Mouse (Mus musculus) midbrain, embryonic 16.5 days (tissue): ENCODE results near the gene Dynlrb2. TPM values are rescaled to one million over a fixed set of nuclear protein-coding genes. Genes with fewer than 3 reads are reported as not detected.
A peak's percentile ranks its signal among the peaks of the same experiment; 100 is the strongest.

Source experiments
- ATAC-seq: fragments of 200-750 bp; cut with Nextera tagmentation; 2 replicates; pipeline ENCODE4 v1.8.0; 2017; ENCODE audit warnings: moderate TSS enrichment
- H3K27ac ChIP-seq: fragments of 300-500 bp; sonication (generic); 2 replicates; pipeline ENCODE4 v1.5.1; 2014; ENCODE audit warnings: mild to moderate bottlenecking, low read length, mixed read lengths
- H3K27me3 ChIP-seq: fragments of 300-500 bp; sonication (generic); 2 replicates; pipeline ENCODE4 v1.6.1; 2014; ENCODE audit warnings: low read depth, low read length, mixed read lengths; ENCODE audit not compliant: control insufficient read depth, insufficient read depth
- H3K36me3 ChIP-seq: fragments of 300-500 bp; sonication (generic); 2 replicates; pipeline ENCODE4 v1.6.1; 2014; ENCODE audit warnings: mild to moderate bottlenecking, low read length, moderate library complexity, mixed read lengths; ENCODE audit not compliant: control insufficient read depth, insufficient read depth
- H3K4me1 ChIP-seq: fragments of 300-500 bp; sonication (generic); 2 replicates; pipeline ENCODE4 v1.6.1; 2014; ENCODE audit warnings: mild to moderate bottlenecking, low read length, mixed read lengths; ENCODE audit not compliant: control insufficient read depth, insufficient read depth
- H3K4me2 ChIP-seq: fragments of 300-500 bp; sonication (generic); 2 replicates; pipeline ENCODE4 v1.6.1; 2014; ENCODE audit warnings: mild to moderate bottlenecking, low read length, mixed read lengths
- H3K4me3 ChIP-seq: fragments of 300-500 bp; sonication (generic); 2 replicates; pipeline ENCODE4 v1.5.1; 2014; ENCODE audit warnings: low read depth, mild to moderate bottlenecking, low read length, moderate library complexity, mixed read lengths
- H3K9ac ChIP-seq: fragments of 300-500 bp; sonication (generic); 2 replicates; pipeline ENCODE4 v1.6.1; 2014; ENCODE audit warnings: low read depth, low read length, mixed read lengths
- H3K9me3 ChIP-seq: fragments of 300-500 bp; sonication (generic); replicated peaks from 2 replicates; pipeline ENCODE4 v1.6.1; 2014; ENCODE audit warnings: mild to moderate bottlenecking, low read length, mixed read lengths; ENCODE audit not compliant: control insufficient read depth, poor library complexity, severe bottlenecking
- WGBS: fragments of 180-500 bp; shearing (Covaris S2); extraction: QIAGEN DNeasy Blood & Tissue Kit; methylation state at CpG from one replicate; pipeline ENCODE4 v1.1.7; 2014; 5-methylcytosine and 5-hydroxymethylcytosine counted together
- polyA plus RNA-seq: library from polyadenylated mRNA; unstranded; fragments of >200 nt; fragmentation: Nextera tagmentation; extraction: Ambion mirVana; gene quantifications from 2 replicates; pipeline ENCODE4 v1.2.1, GENCODE M21; 2015

Gene Dynlrb2
- polyA plus RNA-seq, 1 experiment from 2014 or later: 19.0 TPM

- Histone ChIP-seq H3K4me3 (no peak overlapping the region), H3K4me1 (no peaks in the 10 kb centered on the region), H3K9ac (no peak overlapping the region), H3K27ac (no peak overlapping the region), H3K4me2 (peak overlapping the region; percentile 33; the same call in 1 of the 2 replicates), H3K9me3 (no peaks in the 10 kb centered on the region), H3K27me3 (peaks cover 13% of the 10 kb centered on the region), H3K36me3 (no peaks in the 10 kb centered on the region)
- whole genome bisulfite sequencing: 21% methylated on average over 2 of the region's 2 CpGs
- no peak for ATAC-seq
Observed at GRCm38 (mm10) chr8:116484087-116484486, 20.7 kb upstream of the Dynlrb2 start.

DNA sequence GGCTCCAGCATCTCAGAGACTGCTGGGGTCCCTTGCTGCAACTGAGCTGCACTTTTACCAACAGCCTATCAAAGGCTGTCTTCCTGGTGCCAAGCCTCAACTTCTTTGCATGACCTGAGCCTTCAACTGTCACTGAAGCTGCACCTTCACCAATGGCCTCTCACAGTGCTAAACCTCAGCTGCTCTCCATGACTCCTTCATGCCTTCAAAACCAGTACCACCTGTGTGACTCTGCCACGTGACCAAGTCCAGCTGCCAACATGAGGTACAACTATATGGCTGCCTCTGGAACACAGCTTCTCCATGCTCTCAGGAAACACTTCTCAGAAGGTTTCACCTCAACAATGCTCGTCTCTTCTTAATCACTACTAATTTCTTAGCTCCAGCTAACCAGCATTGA is 16.2 kb upstream of the Dynlrb2 start:
- no peak overlapping the region for H3K27ac ChIP-seq
- WGBS: 82% methylated on average over 2 of the region's 2 CpGs

GRCm38 (mm10) chr8:116500057-116500809 is 4.5 kb upstream of the Dynlrb2 start:
- Histone ChIP-seq H3K9ac (no peak overlapping the region), H3K4me3 (no peak overlapping the region), H3K27ac (no peak overlapping the region), H3K36me3 (no peaks in the 10 kb centered on the region), H3K4me2 (no peak overlapping the region), H3K9me3 (no peaks in the 10 kb centered on the region), H3K4me1 (peaks cover 6% of the 10 kb centered on the region; the same call in 1 of the 2 replicates), H3K27me3 (no peaks in the 10 kb centered on the region)
- WGBS: 87% methylated on average over 7 of the region's 7 CpGs
- ATAC-seq: no peak

More for the DNA sequence above, 16.2 kb upstream of the Dynlrb2 start:
- H3K9ac ChIP-seq: no peak overlapping the region
- no peaks in the 10 kb centered on the region for H3K36me3 ChIP-seq
- H3K4me1 ChIP-seq: no peaks in the 10 kb centered on the region
- H3K27me3 ChIP-seq: peaks cover 6% of the 10 kb centered on the region; the same call in 1 of the 2 replicates
- no peak overlapping the region for H3K4me3 ChIP-seq
- ATAC-seq: no peak
- no peaks in the 10 kb centered on the region for H3K9me3 ChIP-seq
- no peak overlapping the region for H3K4me2 ChIP-seq

DNA sequence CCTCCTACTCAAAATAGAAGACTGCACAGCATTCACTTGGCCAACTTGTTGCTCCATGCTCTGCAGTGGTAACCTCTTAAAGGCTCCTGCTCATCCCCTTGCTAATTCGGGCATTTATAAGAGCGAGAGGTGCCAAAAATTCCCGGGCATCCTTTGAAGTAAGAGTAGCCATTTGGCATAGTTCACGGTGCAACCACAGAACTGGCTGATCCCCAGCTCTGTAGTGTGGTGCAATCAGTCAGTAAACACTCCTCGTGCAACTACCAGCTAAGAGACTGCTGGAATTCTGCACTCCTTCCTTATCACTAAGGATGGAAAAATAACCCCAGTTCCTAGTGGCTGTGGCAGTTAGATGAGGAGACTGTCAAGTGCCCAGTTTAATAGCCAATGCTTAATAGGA is 3.9 kb downstream of the Dynlrb2 start:
- H3K27ac ChIP-seq: no peak overlapping the region
- H3K27me3 ChIP-seq: no peaks in the 10 kb centered on the region
- no peak overlapping the region for H3K4me2 ChIP-seq
- H3K4me3 ChIP-seq: no peak overlapping the region
- whole genome bisulfite sequencing: 86% methylated on average over 5 of the region's 5 CpGs
- H3K36me3 ChIP-seq: no peaks in the 10 kb centered on the region
- H3K4me1 ChIP-seq: peaks cover 6% of the 10 kb centered on the region; the same call in 1 of the 2 replicates
- ATAC-seq: no peak
- H3K9ac ChIP-seq: no peak overlapping the region
- no peaks in the 10 kb centered on the region for H3K9me3 ChIP-seq

- Histone ChIP-seq H3K27ac (no peak overlapping the region), H3K27me3 (no peaks in the 10 kb centered on the region), H3K9ac (no peak overlapping the region), H3K9me3 (no peaks in the 10 kb centered on the region), H3K4me1 (peaks cover 6% of the 10 kb centered on the region; the same call in 1 of the 2 replicates), H3K36me3 (no peaks in the 10 kb centered on the region), H3K4me3 (no peak overlapping the region), H3K4me2 (no peak overlapping the region)
- WGBS: 59% methylated on average over 3 of the region's 3 CpGs
- no peak for ATAC-seq
Observed at GRCm38 (mm10) chr8:116509247-116509646, 4.5 kb downstream of the Dynlrb2 start.

- no peaks in the 10 kb centered on the region for H3K27me3 ChIP-seq
- no peak overlapping the region for H3K4me2 ChIP-seq
- H3K27ac ChIP-seq: no peak overlapping the region
- no peak for ATAC-seq
- no peaks in the 10 kb centered on the region for H3K4me1 ChIP-seq
- whole genome bisulfite sequencing: 76% methylated on average over 5 of the region's 5 CpGs
- no peaks in the 10 kb centered on the region; the same call in 1 of the 2 replicates for H3K9me3 ChIP-seq
- H3K4me3 ChIP-seq: no peak overlapping the region
- H3K36me3 ChIP-seq: no peaks in the 10 kb centered on the region
- no peak overlapping the region for H3K9ac ChIP-seq
Observed at GRCm38 (mm10) chr8:116519676-116520075, 14.9 kb downstream of the Dynlrb2 start.

- H3K27me3 ChIP-seq: no peaks in the 10 kb centered on the region
- ATAC-seq: no peak
- no peaks in the 10 kb centered on the region; the same call in 1 of the 2 replicates for H3K9me3 ChIP-seq
- no peak overlapping the region for H3K9ac ChIP-seq
- no peaks in the 10 kb centered on the region for H3K4me1 ChIP-seq
- no peaks in the 10 kb centered on the region for H3K36me3 ChIP-seq
- 94% methylated on average over 4 of the region's 4 CpGs for WGBS
- no peak overlapping the region for H3K4me3 ChIP-seq
- H3K4me2 ChIP-seq: no peak overlapping the region
- H3K27ac ChIP-seq: no peak overlapping the region
Observed at GRCm38 (mm10) chr8:116521208-116521607, 16.4 kb downstream of the Dynlrb2 start.

GRCm38 (mm10) chr8:116521641-116522040 is 16.9 kb downstream of the Dynlrb2 start:
- Histone ChIP-seq H3K4me2 (no peak overlapping the region), H3K27me3 (no peaks in the 10 kb centered on the region), H3K9ac (no peak overlapping the region), H3K4me1 (no peaks in the 10 kb centered on the region), H3K36me3 (no peaks in the 10 kb centered on the region), H3K4me3 (no peak overlapping the region), H3K27ac (no peak overlapping the region), H3K9me3 (no peaks in the 10 kb centered on the region; the same call in 1 of the 2 replicates)
- ATAC-seq: no peak
- 82% methylated on average over 3 of the region's 3 CpGs for WGBS

GRCm38 (mm10) chr8:116522104-116522767 is 17.5 kb downstream of the Dynlrb2 start:
- Histone ChIP-seq H3K4me2 (no peak overlapping the region), H3K27ac (no peak overlapping the region), H3K36me3 (no peaks in the 10 kb centered on the region), H3K9me3 (no peaks in the 10 kb centered on the region), H3K27me3 (no peaks in the 10 kb centered on the region), H3K9ac (no peak overlapping the region), H3K4me1 (no peaks in the 10 kb centered on the region), H3K4me3 (no peak overlapping the region)
- no peak for ATAC-seq
- 79% methylated on average over 11 of the region's 11 CpGs for WGBS
